Mouse (Mus musculus) ES-Bruce4 (cell line): ENCODE results near the gene Scn2a.

Source experiments
- CTCF ChIP-seq: IDR thresholded peaks from one replicate; pipeline ENCODE4 v1.8.1; 2011; ENCODE audit warnings: low read depth, low read length
- EP300 ChIP-seq: IDR thresholded peaks from 2 replicates; pipeline ENCODE4 v1.6.1; 2011; ENCODE audit warnings: low read depth, low read length; ENCODE audit not compliant: insufficient read depth
- POLR2A ChIP-seq: IDR thresholded peaks from one replicate; pipeline ENCODE4 v1.8.1; 2011; ENCODE audit warnings: low read length; ENCODE audit not compliant: insufficient read depth

- TF ChIP-seq CTCF (no peak), EP300 (no peak), POLR2A (no peak)
Observed at GRCm38 (mm10) chr2:65667590-65668436, 47.2 kb downstream of the Scn2a start.
